Mouse (Mus musculus): ENCODE measurements at regions not wholly inside any gene's neighbourhood (a gene's known extent, or its start where the extent isn't known, plus 50 kb on each side); places are given as distances from the start of the nearest gene placed in this dataset.

- Histone ChIP-seq H3K4me2 (replicated peaks; ENCODE audit: low read depth, low read length) (no peak overlapping the region), H3K9ac (ENCODE audit: low read depth, low read length) (no peak overlapping the region), H3K27ac (ENCODE audit: low read depth, low read length) (no peak overlapping the region), H3K27me3 (ENCODE audit: control insufficient read depth, insufficient read depth, low read length) (no peaks in the 10 kb centered on the region), H3K4me1 (replicated peaks; ENCODE audit: control insufficient read depth, insufficient read depth, low read length) (no peaks in the 10 kb centered on the region), H3K4me3 (ENCODE audit: low read depth, low read length) (no peak overlapping the region), H3K9me3 (ENCODE audit: control insufficient read depth, low read length) (no peaks in the 10 kb centered on the region), H3K36me3 (ENCODE audit: control insufficient read depth, insufficient read depth, low read length) (no peaks in the 10 kb centered on the region)
- ATAC-seq (ENCODE audit: low FRiP score) (no peak), DNase-seq (ENCODE audit: low spot score) (no peak)
These were observed 505.0 kb upstream of the Fam160b2 start for GRCm38 (mm10) chr14:71104617-71105016.

GRCm38 (mm10) chr14:71103955-71104354 lies 504.3 kb upstream of the Fam160b2 start:
- Histone ChIP-seq H3K36me3 (ENCODE audit: control insufficient read depth, insufficient read depth, low read length) (no peaks in the 10 kb centered on the region), H3K27me3 (ENCODE audit: control insufficient read depth, insufficient read depth, low read length) (no peaks in the 10 kb centered on the region), H3K9ac (ENCODE audit: low read depth, low read length) (no peak overlapping the region), H3K4me1 (replicated peaks; ENCODE audit: control insufficient read depth, insufficient read depth, low read length) (no peaks in the 10 kb centered on the region), H3K27ac (ENCODE audit: low read depth, low read length) (no peak overlapping the region), H3K4me2 (replicated peaks; ENCODE audit: low read depth, low read length) (no peak overlapping the region), H3K4me3 (ENCODE audit: low read depth, low read length) (no peak overlapping the region), H3K9me3 (ENCODE audit: control insufficient read depth, low read length) (no peaks in the 10 kb centered on the region)
- WGBS = 88% methylated on average over 5 of the region's 5 CpGs
- DNase-seq (ENCODE audit: low spot score) = no peak
- no peak for ATAC-seq (ENCODE audit: low FRiP score)

GRCm38 (mm10) chr14:71095661-71096422 lies 496.2 kb upstream of the Fam160b2 start:
- Histone ChIP-seq H3K27ac (ENCODE audit: low read depth, low read length) (no peak overlapping the region), H3K36me3 (ENCODE audit: control insufficient read depth, insufficient read depth, low read length) (no peaks in the 10 kb centered on the region), H3K9me3 (ENCODE audit: control insufficient read depth, low read length) (no peaks in the 10 kb centered on the region), H3K4me1 (replicated peaks; ENCODE audit: control insufficient read depth, insufficient read depth, low read length) (no peaks in the 10 kb centered on the region), H3K4me3 (ENCODE audit: low read depth, low read length) (no peak overlapping the region), H3K4me2 (replicated peaks; ENCODE audit: low read depth, low read length) (no peak overlapping the region), H3K27me3 (ENCODE audit: control insufficient read depth, insufficient read depth, low read length) (no peaks in the 10 kb centered on the region), H3K9ac (ENCODE audit: low read depth, low read length) (no peak overlapping the region)
- DNase-seq (ENCODE audit: low spot score) = no peak
- 71% methylated on average over 6 of the region's 7 CpGs for WGBS
- ATAC-seq (ENCODE audit: low FRiP score) = no peak

DNA sequence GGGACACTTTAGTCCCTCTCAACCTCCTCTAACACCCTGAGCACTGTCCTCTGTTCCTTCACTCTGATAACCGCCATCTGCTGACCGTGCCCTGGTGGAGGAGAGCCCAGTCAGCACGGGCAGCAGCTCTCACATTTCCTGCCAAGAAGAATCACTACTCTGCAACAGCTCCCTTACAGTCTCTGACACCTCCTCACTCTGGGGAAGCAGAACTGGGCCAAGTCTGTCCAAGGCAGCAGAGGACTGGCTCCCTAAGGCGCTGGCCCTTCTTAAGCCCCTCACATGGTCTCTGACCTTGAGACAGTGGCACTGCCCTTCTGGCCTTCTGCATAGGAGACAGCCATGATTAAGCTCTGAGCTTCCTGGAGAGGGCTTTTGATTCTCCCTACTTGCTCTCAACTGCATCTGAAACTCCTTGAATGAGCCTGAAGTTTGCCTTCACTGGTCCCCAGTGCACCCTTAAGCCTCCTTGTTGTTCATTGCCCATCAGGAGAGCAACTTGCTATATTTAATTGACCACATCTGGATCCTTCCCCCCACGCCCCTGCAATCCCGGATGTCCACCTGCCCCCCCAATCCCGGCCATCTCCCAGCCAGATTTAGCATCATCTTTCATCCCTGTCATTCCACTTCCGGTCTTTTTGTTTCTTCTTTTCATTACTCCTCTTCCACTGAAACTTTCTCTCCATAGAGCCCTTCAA lies 493.1 kb upstream of the Fam160b2 start:
- Histone ChIP-seq H3K9me3 (ENCODE audit: control insufficient read depth, low read length) (no peaks in the 10 kb centered on the region), H3K27ac (ENCODE audit: low read depth, low read length) (no peak overlapping the region), H3K4me1 (replicated peaks; ENCODE audit: control insufficient read depth, insufficient read depth, low read length) (no peaks in the 10 kb centered on the region), H3K27me3 (ENCODE audit: control insufficient read depth, insufficient read depth, low read length) (no peaks in the 10 kb centered on the region), H3K4me2 (replicated peaks; ENCODE audit: low read depth, low read length) (no peak overlapping the region), H3K36me3 (ENCODE audit: control insufficient read depth, insufficient read depth, low read length) (no peaks in the 10 kb centered on the region), H3K9ac (ENCODE audit: low read depth, low read length) (no peak overlapping the region), H3K4me3 (ENCODE audit: low read depth, low read length) (no peak overlapping the region)
- WGBS = 58% methylated on average over 8 of the region's 8 CpGs
- DNase-seq (ENCODE audit: low spot score) (no peak), ATAC-seq (ENCODE audit: low FRiP score) (no peak)

- no peak overlapping the region for H3K4me3 ChIP-seq (ENCODE audit: low read depth, low read length)
- H3K27ac ChIP-seq (ENCODE audit: low read depth, low read length) = no peak overlapping the region
- H3K27me3 ChIP-seq (ENCODE audit: control insufficient read depth, insufficient read depth, low read length) = no peaks in the 10 kb centered on the region
- H3K9me3 ChIP-seq (ENCODE audit: control insufficient read depth, low read length) = no peaks in the 10 kb centered on the region
- H3K4me2 ChIP-seq (replicated peaks; ENCODE audit: low read depth, low read length) = no peak overlapping the region
- H3K4me1 ChIP-seq (replicated peaks; ENCODE audit: control insufficient read depth, insufficient read depth, low read length) = no peaks in the 10 kb centered on the region
- no peak overlapping the region for H3K9ac ChIP-seq (ENCODE audit: low read depth, low read length)
- DNase-seq (ENCODE audit: low spot score) (no peak), ATAC-seq (ENCODE audit: low FRiP score) (no peak)
- H3K36me3 ChIP-seq (ENCODE audit: control insufficient read depth, insufficient read depth, low read length) = no peaks in the 10 kb centered on the region
- WGBS = 87% methylated on average over 3 of the region's 3 CpGs
These were observed 486.1 kb upstream of the Fam160b2 start for GRCm38 (mm10) chr14:71085721-71086120.

DNA sequence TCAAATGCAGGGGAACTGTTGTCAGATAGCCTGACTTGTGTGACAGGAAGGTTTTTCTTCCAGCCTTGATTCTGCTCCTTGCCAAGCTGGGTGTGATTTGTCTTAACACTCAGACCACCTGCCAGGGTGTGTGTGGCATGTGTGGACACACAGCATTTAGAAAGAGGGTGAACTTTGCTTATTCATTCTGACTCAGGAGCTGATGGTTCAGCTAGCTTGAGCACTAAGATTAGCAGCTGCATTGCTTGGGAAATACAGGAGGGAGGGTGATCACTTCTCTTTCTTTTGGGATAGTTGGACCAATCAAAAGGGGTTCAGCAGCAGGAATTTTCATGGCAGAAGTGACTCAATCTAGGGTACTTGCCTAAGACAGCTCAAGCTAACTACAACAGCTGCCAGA lies 482.7 kb upstream of the Fam160b2 start:
- no peak for DNase-seq (ENCODE audit: low spot score)

DNA sequence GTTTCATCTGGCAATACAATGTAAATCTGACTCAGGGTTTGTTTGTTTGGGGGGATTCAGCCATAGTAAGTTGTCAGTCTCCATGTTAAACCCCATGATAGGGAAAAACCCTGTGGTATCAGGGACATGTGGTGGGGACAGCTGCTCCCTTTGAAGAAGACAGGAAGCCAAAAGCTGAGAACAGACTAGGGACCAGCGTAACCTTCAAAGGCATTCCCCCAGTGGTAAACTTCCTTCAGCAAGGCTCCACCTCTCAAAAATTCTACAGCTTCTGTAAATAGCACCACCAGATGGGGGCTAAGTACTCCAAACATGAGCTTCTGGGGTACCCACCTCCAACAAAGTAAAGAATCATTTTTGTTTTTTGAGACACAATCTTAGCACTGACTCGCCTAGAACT lies 476.0 kb upstream of the Fam160b2 start:
- H3K36me3 ChIP-seq (ENCODE audit: control insufficient read depth, insufficient read depth, low read length) = no peaks in the 10 kb centered on the region
- no peak overlapping the region for H3K27ac ChIP-seq (ENCODE audit: low read depth, low read length)
- DNase-seq (ENCODE audit: low spot score) (no peak), ATAC-seq (ENCODE audit: low FRiP score) (no peak)
- 83% methylated on average over 2 of the region's 2 CpGs for WGBS
- H3K4me3 ChIP-seq (ENCODE audit: low read depth, low read length) = no peak overlapping the region
- H3K4me1 ChIP-seq (replicated peaks; ENCODE audit: control insufficient read depth, insufficient read depth, low read length) = no peaks in the 10 kb centered on the region
- no peaks in the 10 kb centered on the region for H3K9me3 ChIP-seq (ENCODE audit: control insufficient read depth, low read length)
- no peak overlapping the region for H3K4me2 ChIP-seq (replicated peaks; ENCODE audit: low read depth, low read length)
- no peaks in the 10 kb centered on the region for H3K27me3 ChIP-seq (ENCODE audit: control insufficient read depth, insufficient read depth, low read length)
- no peak overlapping the region for H3K9ac ChIP-seq (ENCODE audit: low read depth, low read length)

More for the DNA sequence above, 482.7 kb upstream of the Fam160b2 start:
- Histone ChIP-seq H3K27me3 (ENCODE audit: control insufficient read depth, insufficient read depth, low read length) (no peaks in the 10 kb centered on the region), H3K36me3 (ENCODE audit: control insufficient read depth, insufficient read depth, low read length) (no peaks in the 10 kb centered on the region), H3K9me3 (ENCODE audit: control insufficient read depth, low read length) (no peaks in the 10 kb centered on the region), H3K9ac (ENCODE audit: low read depth, low read length) (no peak overlapping the region), H3K27ac (ENCODE audit: low read depth, low read length) (no peak overlapping the region), H3K4me2 (replicated peaks; ENCODE audit: low read depth, low read length) (no peak overlapping the region), H3K4me1 (replicated peaks; ENCODE audit: control insufficient read depth, insufficient read depth, low read length) (no peaks in the 10 kb centered on the region), H3K4me3 (ENCODE audit: low read depth, low read length) (no peak overlapping the region)
- no peak for ATAC-seq (ENCODE audit: low FRiP score)

- Histone ChIP-seq H3K4me1 (replicated peaks; ENCODE audit: control insufficient read depth, insufficient read depth, low read length) (no peaks in the 10 kb centered on the region), H3K36me3 (ENCODE audit: control insufficient read depth, insufficient read depth, low read length) (no peaks in the 10 kb centered on the region), H3K27ac (ENCODE audit: low read depth, low read length) (no peak overlapping the region), H3K9me3 (ENCODE audit: control insufficient read depth, low read length) (no peaks in the 10 kb centered on the region), H3K9ac (ENCODE audit: low read depth, low read length) (no peak overlapping the region), H3K27me3 (ENCODE audit: control insufficient read depth, insufficient read depth, low read length) (no peaks in the 10 kb centered on the region), H3K4me3 (ENCODE audit: low read depth, low read length) (no peak overlapping the region), H3K4me2 (replicated peaks; ENCODE audit: low read depth, low read length) (no peak overlapping the region)
- no peak for DNase-seq (ENCODE audit: low spot score)
- ATAC-seq (ENCODE audit: low FRiP score) = no peak
These were observed 474.4 kb upstream of the Fam160b2 start for GRCm38 (mm10) chr14:71074019-71074418.

- Histone ChIP-seq H3K4me1 (replicated peaks; ENCODE audit: control insufficient read depth, insufficient read depth, low read length) (no peaks in the 10 kb centered on the region), H3K4me2 (replicated peaks; ENCODE audit: low read depth, low read length) (no peak overlapping the region), H3K9me3 (ENCODE audit: control insufficient read depth, low read length) (no peaks in the 10 kb centered on the region), H3K36me3 (ENCODE audit: control insufficient read depth, insufficient read depth, low read length) (no peaks in the 10 kb centered on the region), H3K4me3 (ENCODE audit: low read depth, low read length) (no peak overlapping the region), H3K27ac (ENCODE audit: low read depth, low read length) (no peak overlapping the region), H3K9ac (ENCODE audit: low read depth, low read length) (no peak overlapping the region), H3K27me3 (ENCODE audit: control insufficient read depth, insufficient read depth, low read length) (no peaks in the 10 kb centered on the region)
- DNase-seq (ENCODE audit: low spot score) (no peak), ATAC-seq (ENCODE audit: low FRiP score) (no peak)
- WGBS = 87% methylated on average over 4 of the region's 4 CpGs
These were observed 466.0 kb upstream of the Fam160b2 start for GRCm38 (mm10) chr14:71065669-71066068.

Data from hindbrain, embryonic 11.5 days (tissue).